Mouse (Mus musculus) C2C12 (cell line): ENCODE measurements at regions not wholly inside any gene's neighbourhood (a gene's known extent, or its start where the extent isn't known, plus 50 kb on each side); places are given as distances from the start of the nearest gene placed in this dataset.

Source experiments
- CTCF ChIP-seq: IDR thresholded peaks from one replicate; pipeline ENCODE4 v1.5.1; 2011; ENCODE audit not compliant: control insufficient read depth, insufficient read depth, insufficient read length
- MAX ChIP-seq: IDR thresholded peaks from one replicate; pipeline ENCODE4 v1.6.1; 2011; ENCODE audit warnings: mild to moderate bottlenecking, control low read depth
- MYOD1 ChIP-seq: IDR thresholded peaks from one replicate; pipeline ENCODE4 v1.6.1; 2011; ENCODE audit warnings: low read depth; ENCODE audit not compliant: control insufficient read depth, insufficient read length

GRCm38 (mm10) chr7:69576596-69576995, 789.9 kb downstream of the Nr2f2 start:
- TF ChIP-seq CTCF (no peak), MYOD1 (no peak), MAX (no peak)
